Mouse (Mus musculus): ENCODE measurements around the gene Azgp1.

DNA sequence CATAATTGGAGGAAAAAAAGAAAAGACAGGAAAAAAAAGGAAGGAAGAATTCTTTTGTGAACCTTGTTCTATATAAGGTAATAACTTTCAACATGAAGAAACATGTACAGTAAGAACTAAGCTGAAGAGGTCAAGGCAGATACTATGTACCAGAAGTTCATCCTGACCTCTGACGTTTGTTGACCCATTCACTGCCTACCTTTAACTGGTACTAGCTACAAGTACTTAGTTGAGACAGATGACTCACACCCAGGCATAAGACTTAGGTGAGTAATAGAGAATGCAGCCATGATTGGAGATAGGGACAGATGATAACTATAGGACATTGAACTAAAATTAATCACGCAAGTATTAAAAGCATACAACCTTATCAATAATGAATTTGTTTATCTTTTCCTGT is 44.8 kb upstream of the Azgp1 start:
- TF ChIP-seq CTCF (IDR thresholded peaks at IDR 0.05; ENCODE audit: low read depth) (no peak), EP300 (IDR thresholded peaks at IDR 0.05; ENCODE audit: low read depth) (no peak)
